Mouse (Mus musculus): ENCODE measurements around the gene Tprg.

The Tprg gene

GRCm38 (mm10) chr16:25333279-25334219, 46.9 kb downstream of the Tprg start:
- no peak for DNase-seq (ENCODE audit: low spot score)

- DNase-seq (ENCODE audit: low spot score), result no peak
Observed at GRCm38 (mm10) chr16:25335058-25335703, 48.6 kb downstream of the Tprg start.

GRCm38 (mm10) chr16:25349626-25350025, 63.0 kb downstream of the Tprg start:
- peak; percentile 15 for DNase-seq (ENCODE audit: low spot score)

GRCm38 (mm10) chr16:25367834-25368233, 81.2 kb downstream of the Tprg start:
- DNase-seq (ENCODE audit: low spot score), result no peak

GRCm38 (mm10) chr16:25369984-25370412, 83.4 kb downstream of the Tprg start:
- DNase-seq (ENCODE audit: low spot score), result no peak

GRCm38 (mm10) chr16:25374121-25374520, 87.5 kb downstream of the Tprg start:
- DNase-seq (ENCODE audit: low spot score), result no peak

- no peak for DNase-seq (ENCODE audit: low spot score)
Observed at GRCm38 (mm10) chr16:25374775-25375174, 88.2 kb downstream of the Tprg start.

- DNase-seq (ENCODE audit: low spot score), result peak; percentile 46
Observed at GRCm38 (mm10) chr16:25376720-25377373, 90.2 kb downstream of the Tprg start.

GRCm38 (mm10) chr16:25377695-25378094, 91.1 kb downstream of the Tprg start:
- DNase-seq (ENCODE audit: low spot score), result no peak

- no peak for DNase-seq (ENCODE audit: low spot score)
Observed at GRCm38 (mm10) chr16:25385498-25386192, 99.0 kb downstream of the Tprg start.

GRCm38 (mm10) chr16:25394676-25395075, 108.1 kb downstream of the Tprg start:
- no peak for DNase-seq (ENCODE audit: low spot score)

GRCm38 (mm10) chr16:25404156-25404555, 117.5 kb downstream of the Tprg start:
- DNase-seq (ENCODE audit: low spot score), result no peak

GRCm38 (mm10) chr16:25407204-25407886, 120.7 kb downstream of the Tprg start:
- no peak for DNase-seq (ENCODE audit: low spot score)

- DNase-seq (ENCODE audit: low spot score), result no peak
Observed at GRCm38 (mm10) chr16:25408032-25408431, 121.4 kb downstream of the Tprg start.

- no peak for DNase-seq (ENCODE audit: low spot score)
Observed at GRCm38 (mm10) chr16:25411307-25411706, 124.7 kb downstream of the Tprg start.

- DNase-seq (ENCODE audit: low spot score), result no peak
Observed at GRCm38 (mm10) chr16:25413885-25414284, 127.3 kb downstream of the Tprg start.

- DNase-seq (ENCODE audit: low spot score), result no peak
Observed at GRCm38 (mm10) chr16:25415186-25415585, 128.6 kb downstream of the Tprg start.

GRCm38 (mm10) chr16:25417875-25418630, 131.4 kb downstream of the Tprg start:
- no peak for DNase-seq (ENCODE audit: low spot score)

- no peak for DNase-seq (ENCODE audit: low spot score)
Observed at GRCm38 (mm10) chr16:25422997-25423396, 136.4 kb downstream of the Tprg start.

- DNase-seq (ENCODE audit: low spot score), result no peak
Observed at GRCm38 (mm10) chr16:25424001-25424400, 137.4 kb downstream of the Tprg start.

GRCm38 (mm10) chr16:25424915-25425314, 138.3 kb downstream of the Tprg start:
- no peak for DNase-seq (ENCODE audit: low spot score)

Measured in T-cell, adult 2 months (primary cell).